Mouse (Mus musculus) liver, embryonic 14.5 days (tissue): ENCODE results near the gene Slc29a1. TPM values are rescaled to one million over a fixed set of nuclear protein-coding genes. Genes with fewer than 3 reads are reported as not detected.

Source experiments
- ATAC-seq: fragments of 200-750 bp; cut with Nextera tagmentation; 2 replicates; pipeline ENCODE4 v1.8.0; 2017; ENCODE audit warnings: moderate number of reproducible peaks, mild to moderate bottlenecking, moderate library complexity; ENCODE audit not compliant: insufficient read depth
- DNase-seq, 3 experiments: peaks; one replicate each; pipeline ENCODE4 v3.0.0-alpha.2; 2012 to 2013; ENCODE audit warnings: low read depth in 3 of 3, low spot score in 3 of 3
- H3K27ac ChIP-seq: fragments of 300-500 bp; sonication (generic); 2 replicates; pipeline ENCODE4 v1.5.1; 2014; ENCODE audit warnings: moderate library complexity, mild to moderate bottlenecking, control low read depth, inconsistent platforms
- H3K27me3 ChIP-seq: fragments of 300-500 bp; sonication (generic); 2 replicates; pipeline ENCODE4 v1.6.1; 2014; ENCODE audit warnings: mild to moderate bottlenecking, low read length, moderate library complexity; ENCODE audit not compliant: control insufficient read depth, insufficient read depth
- H3K36me3 ChIP-seq: fragments of 300-500 bp; sonication (generic); replicated peaks from 2 replicates; pipeline ENCODE4 v1.6.1; 2014; ENCODE audit warnings: low read depth; ENCODE audit not compliant: control insufficient read depth, insufficient read depth
- H3K4me1 ChIP-seq, 2 experiments: fragments of 200-500 bp in 1 of 2; fragments of 300-500 bp in 1 of 2; sonication (generic) in 1 of 2; replicated peaks; 2 replicates each; pipeline ENCODE4 v1.6.1; 2012 to 2014; ENCODE audit warnings: antibody characterized with exemption in 1 of 2, inconsistent platforms in 1 of 2, low read length in 1 of 2; ENCODE audit not compliant: control insufficient read depth in 2 of 2, insufficient read depth in 2 of 2
- H3K4me2 ChIP-seq: fragments of 300-500 bp; sonication (generic); 2 replicates; pipeline ENCODE4 v1.6.1; 2014; ENCODE audit warnings: low read depth, mild to moderate bottlenecking, control low read depth, moderate library complexity
- H3K4me3 ChIP-seq, 2 experiments: fragments of 200-500 bp in 1 of 2; fragments of 300-500 bp in 1 of 2; sonication (generic) in 1 of 2; 2 replicates each; pipeline ENCODE4 v1.5.1; 2012 to 2014; ENCODE audit warnings: low read depth in 2 of 2, low read length in 2 of 2, mild to moderate bottlenecking in 2 of 2, control low read depth in 1 of 2, inconsistent platforms in 1 of 2, moderate library complexity in 1 of 2; ENCODE audit not compliant: insufficient read depth in 1 of 2
- H3K9ac ChIP-seq: fragments of 300-500 bp; sonication (generic); replicated peaks from 2 replicates; pipeline ENCODE4 v1.6.1; 2014; ENCODE audit warnings: mild to moderate bottlenecking, control low read depth, moderate library complexity
- H3K9me3 ChIP-seq: fragments of 300-500 bp; sonication (generic); 2 replicates; pipeline ENCODE4 v1.6.1; 2016; ENCODE audit warnings: low read length, mixed read lengths; ENCODE audit not compliant: control insufficient read depth
- CTCF ChIP-seq: IDR thresholded peaks from 2 replicates; pipeline ENCODE4 v1.5.1; 2016; ENCODE audit warnings: antibody characterized with exemption, low read depth, control low read depth
- EP300 ChIP-seq: IDR thresholded peaks from 2 replicates; pipeline ENCODE4 v1.6.1; 2016; ENCODE audit warnings: antibody characterized with exemption, low read depth
- WGBS: fragments of 180-500 bp; shearing (Covaris S2); extraction: QIAGEN DNeasy Blood & Tissue Kit; methylation state at CpG from one replicate; pipeline ENCODE4 v1.1.7; 2014; ENCODE audit not compliant: insufficient replicate concordance; 5-methylcytosine and 5-hydroxymethylcytosine counted together
- polyA plus RNA-seq, 2 experiments: library from polyadenylated mRNA; depleted of rRNA in 1 of 2; stranded (reverse) in 1 of 2; unstranded in 1 of 2; fragments of >200 nt; fragmentation: Nextera tagmentation in 1 of 2; extraction: Ambion mirVana in 1 of 2; gene quantifications; 2 replicates each; pipeline versions ENCODE4 v1.2.1 to v1.2.3; 2012 to 2014

The Slc29a1 gene
- polyA plus RNA-seq, 2 experiments: 152 to 177 TPM

DNA sequence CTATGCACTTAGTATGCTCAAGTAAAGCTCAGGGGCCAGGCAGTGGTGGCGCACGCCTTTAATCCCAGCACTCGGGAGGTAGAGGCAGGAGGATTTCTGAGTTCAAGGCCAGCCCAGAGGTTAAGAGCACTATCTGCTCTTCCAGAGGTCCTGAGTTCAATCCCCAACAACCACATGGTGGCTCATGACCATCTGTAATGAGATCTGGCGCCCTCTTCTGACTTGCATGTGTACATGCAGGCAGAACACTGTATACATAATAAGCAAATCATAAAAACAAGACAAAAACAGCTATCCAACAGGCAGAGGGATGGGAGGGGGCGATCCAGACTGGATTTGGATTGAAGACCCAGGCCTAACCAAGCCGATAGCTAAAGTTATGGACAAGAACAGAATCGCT is 20.6 kb downstream of the Slc29a1 start:
- 46% methylated on average over 7 of the region's 7 CpGs for WGBS
- H3K36me3 ChIP-seq: peaks cover under 1% of the 10 kb centered on the region; the same call in 1 of the 2 replicates
- TF ChIP-seq EP300 (no peak), CTCF (peak; percentile 84)
- H3K4me2 ChIP-seq: no peak overlapping the region
- H3K9ac ChIP-seq: no peak overlapping the region
- H3K4me1 ChIP-seq: peaks cover 24 to 33% of the 10 kb centered on the region in 2 experiments
- H3K9me3 ChIP-seq: no peaks in the 10 kb centered on the region
- DNase-seq (peak in 1 of 3 experiments; percentile 47), ATAC-seq (no peak)
- no peaks in the 10 kb centered on the region for H3K27me3 ChIP-seq
- no peak overlapping the region for H3K4me3 ChIP-seq
- no peak overlapping the region for H3K27ac ChIP-seq

DNA sequence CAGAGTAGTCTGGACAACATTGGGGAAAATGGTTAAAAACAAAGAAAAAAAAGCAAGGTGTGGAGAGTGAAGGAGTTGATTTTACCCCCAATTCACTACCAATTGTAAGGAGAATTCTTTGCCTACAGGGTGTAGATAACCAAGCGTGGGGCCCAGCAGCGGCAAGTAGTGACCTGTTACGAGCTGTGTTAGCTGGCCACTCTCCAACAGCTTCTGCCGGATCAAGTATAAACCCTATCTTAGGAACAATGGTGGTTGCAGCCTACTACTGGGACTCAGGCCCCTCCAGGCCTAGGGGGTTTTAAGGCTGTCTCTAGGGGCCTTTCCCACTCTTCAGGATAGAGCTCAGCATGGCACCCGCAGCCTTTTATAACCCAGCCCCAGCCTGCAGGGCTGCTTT is 21.2 kb downstream of the Slc29a1 start:
- Histone ChIP-seq H3K4me2 (no peak overlapping the region), H3K9ac (no peak overlapping the region), H3K27ac (peak overlapping the region; percentile 15; the same call in 1 of the 2 replicates), H3K27me3 (no peaks in the 10 kb centered on the region), H3K9me3 (no peaks in the 10 kb centered on the region), H3K4me1 (peaks cover 20 to 30% of the 10 kb centered on the region in 2 experiments), H3K36me3 (no peaks in the 10 kb centered on the region), H3K4me3 (no peak overlapping the region)
- ATAC-seq (no peak), DNase-seq (no peak)
- TF ChIP-seq EP300: no peak
- no peak for TF ChIP-seq CTCF
- WGBS: 57% methylated on average over 5 of the region's 5 CpGs

DNA sequence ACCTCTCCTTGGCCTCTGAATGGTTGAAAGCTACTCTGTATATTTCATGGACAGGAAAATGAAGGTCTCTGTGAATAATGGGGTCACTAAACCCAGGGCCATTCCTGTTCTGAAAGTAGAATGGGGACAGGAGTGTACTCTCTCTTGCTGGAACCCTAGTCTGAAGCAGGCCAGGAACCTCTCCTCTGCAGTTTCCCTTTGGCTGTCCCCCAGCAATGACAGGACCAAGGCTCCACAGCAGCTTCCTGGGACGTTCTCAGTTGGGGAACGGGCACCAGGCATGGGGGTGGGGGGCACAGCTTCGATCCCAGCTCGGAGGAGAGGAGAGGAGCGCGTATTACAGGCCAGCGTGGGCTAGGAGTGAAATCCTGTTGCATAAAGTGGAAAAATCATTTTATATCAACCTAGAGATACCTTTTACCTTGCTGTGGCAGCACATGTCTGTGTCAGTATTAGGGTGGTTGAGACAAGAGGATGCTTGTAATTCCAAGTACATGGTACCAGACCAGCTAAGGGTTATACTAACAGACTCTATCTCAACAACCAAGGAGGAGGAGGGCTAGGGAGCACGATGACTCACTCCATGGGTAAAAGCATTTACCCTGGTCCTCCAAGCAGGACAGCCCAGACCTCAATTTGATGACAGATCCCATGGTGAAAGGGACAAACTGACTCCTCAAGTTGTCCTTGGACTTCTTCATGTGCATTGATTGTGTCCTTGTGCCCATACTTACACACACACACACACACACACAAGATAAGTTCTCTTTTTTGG is 24.1 kb downstream of the Slc29a1 start:
- no peak overlapping the region for H3K9ac ChIP-seq
- 87% methylated on average over 8 of the region's 8 CpGs for WGBS

DNA sequence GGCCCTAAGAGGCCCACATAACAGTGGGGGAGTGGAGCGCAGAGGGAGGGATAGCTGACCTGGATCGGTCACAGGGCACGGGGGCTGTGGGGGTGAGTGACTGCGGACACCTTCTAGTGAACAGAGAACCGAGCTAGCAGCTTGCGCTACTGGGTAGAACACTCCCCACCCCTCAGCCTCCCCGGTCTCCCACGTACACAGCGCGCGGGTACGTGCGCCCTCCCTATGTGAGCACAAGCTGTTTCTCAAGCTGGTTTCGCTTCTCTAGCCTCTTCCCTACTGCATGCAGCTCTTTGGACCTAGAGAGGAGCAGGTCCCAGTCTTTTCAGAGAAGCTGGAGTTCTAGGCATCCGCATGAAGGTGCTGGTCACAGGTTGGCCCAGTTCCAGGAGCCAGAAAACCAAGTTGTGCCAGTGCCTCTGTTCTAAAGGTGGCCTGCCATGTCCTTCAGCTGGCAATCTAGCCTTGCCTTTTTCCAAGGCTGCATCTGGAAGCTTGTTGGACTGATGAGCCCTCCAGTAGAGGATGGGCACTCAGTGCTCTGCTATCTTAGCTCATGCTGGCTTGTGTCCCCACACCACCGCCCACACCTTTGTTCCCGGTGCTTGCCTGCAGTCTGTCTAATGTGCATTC is 25.2 kb downstream of the Slc29a1 start:
- no peaks in the 10 kb centered on the region for H3K27me3 ChIP-seq
- peak overlapping the region; percentile 80 to 100 for H3K4me3 ChIP-seq
- H3K27ac ChIP-seq: peak overlapping the region; percentile 75
- TF ChIP-seq CTCF: no peak
- TF ChIP-seq EP300: no peak
- H3K36me3 ChIP-seq: peaks cover 28% of the 10 kb centered on the region
- peaks cover 4 to 8% of the 10 kb centered on the region in 2 experiments for H3K4me1 ChIP-seq
- no peaks in the 10 kb centered on the region for H3K9me3 ChIP-seq
- 3% methylated on average over 17 of the region's 17 CpGs for WGBS
- H3K9ac ChIP-seq: peak overlapping the region; percentile 97
- ATAC-seq (peak; percentile 47), DNase-seq (no peak)
- peak overlapping the region; percentile 100 for H3K4me2 ChIP-seq

More for the DNA sequence above, 24.1 kb downstream of the Slc29a1 start:
- Histone ChIP-seq H3K36me3 (peaks cover 17% of the 10 kb centered on the region), H3K27me3 (no peaks in the 10 kb centered on the region), H3K4me1 (peaks cover 4 to 8% of the 10 kb centered on the region in 2 experiments), H3K27ac (no peak overlapping the region), H3K9me3 (no peaks in the 10 kb centered on the region), H3K4me2 (no peak overlapping the region; the same call in 1 of the 2 replicates), H3K4me3 (no peak overlapping the region)
- ATAC-seq (no peak), DNase-seq (no peak)
- TF ChIP-seq EP300 (no peak), CTCF (no peak)

DNA sequence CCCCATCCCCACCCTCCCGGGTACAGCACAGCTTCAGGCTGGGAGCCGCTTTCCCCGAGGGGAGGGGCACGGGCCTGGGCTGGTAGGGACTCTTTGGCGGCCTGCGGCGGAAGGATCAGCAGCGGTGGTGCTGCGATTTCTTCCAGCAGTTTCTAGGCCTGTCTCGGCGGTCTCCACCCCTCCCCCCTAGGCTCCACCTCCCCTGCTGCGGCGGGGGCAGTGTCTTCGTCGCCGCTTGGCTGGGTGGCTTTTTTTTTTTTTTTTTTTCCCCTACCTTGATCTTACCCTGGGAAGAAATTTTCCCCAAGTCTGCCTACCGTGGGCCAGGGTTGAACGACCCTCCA is 25.7 kb downstream of the Slc29a1 start:
- under 1% methylated on average over 18 of the region's 18 CpGs for WGBS
- Histone ChIP-seq H3K4me3 (peak overlapping the region; percentile 80 to 100), H3K27me3 (no peaks in the 10 kb centered on the region), H3K9me3 (no peaks in the 10 kb centered on the region), H3K4me1 (peaks cover 4 to 8% of the 10 kb centered on the region in 2 experiments), H3K36me3 (peaks cover 32% of the 10 kb centered on the region), H3K9ac (peak overlapping the region; percentile 97), H3K4me2 (peak overlapping the region; percentile 100), H3K27ac (peak overlapping the region; percentile 85)
- peak; percentile 74 for ATAC-seq
- TF ChIP-seq EP300: no peak; the same call in 1 of the 2 replicates
- 0 out of 2 replicates have a peak, but pooled peaks have one; percentile 22 for TF ChIP-seq CTCF
- peak; percentile 80 to 84 (median 82) for DNase-seq
